Mouse (Mus musculus): Measurements from ENCODE around the gene Fut1. TPM values are rescaled to one million over a fixed set of nuclear protein-coding genes. Genes with fewer than 3 reads are reported as not detected.

Gene Fut1
- polyA plus RNA-seq, 1 experiment from 2014 or later, result 0.70 TPM

DNA sequence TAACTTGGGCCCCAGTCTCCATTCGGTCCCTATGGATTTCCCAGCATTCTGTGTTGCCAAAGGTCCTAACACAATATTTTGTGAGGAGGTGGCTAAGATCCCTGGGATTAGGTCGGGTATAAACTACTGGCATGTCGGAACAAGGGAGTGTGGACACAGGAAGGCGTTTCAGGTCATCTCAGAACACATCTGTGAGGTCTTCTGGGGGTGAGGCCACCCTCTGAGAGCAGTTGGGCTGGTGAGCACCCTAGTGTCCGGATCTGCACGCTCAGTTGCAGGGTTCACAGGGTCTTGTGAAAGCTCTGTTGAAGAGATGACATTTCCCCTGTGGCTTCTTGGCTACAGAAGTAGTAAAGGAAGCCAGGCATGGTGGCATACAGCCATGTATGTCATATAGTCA, 31.2 kb upstream of the Fut1 start:
- 91% methylated on average over 6 of the region's 6 CpGs for WGBS

DNA sequence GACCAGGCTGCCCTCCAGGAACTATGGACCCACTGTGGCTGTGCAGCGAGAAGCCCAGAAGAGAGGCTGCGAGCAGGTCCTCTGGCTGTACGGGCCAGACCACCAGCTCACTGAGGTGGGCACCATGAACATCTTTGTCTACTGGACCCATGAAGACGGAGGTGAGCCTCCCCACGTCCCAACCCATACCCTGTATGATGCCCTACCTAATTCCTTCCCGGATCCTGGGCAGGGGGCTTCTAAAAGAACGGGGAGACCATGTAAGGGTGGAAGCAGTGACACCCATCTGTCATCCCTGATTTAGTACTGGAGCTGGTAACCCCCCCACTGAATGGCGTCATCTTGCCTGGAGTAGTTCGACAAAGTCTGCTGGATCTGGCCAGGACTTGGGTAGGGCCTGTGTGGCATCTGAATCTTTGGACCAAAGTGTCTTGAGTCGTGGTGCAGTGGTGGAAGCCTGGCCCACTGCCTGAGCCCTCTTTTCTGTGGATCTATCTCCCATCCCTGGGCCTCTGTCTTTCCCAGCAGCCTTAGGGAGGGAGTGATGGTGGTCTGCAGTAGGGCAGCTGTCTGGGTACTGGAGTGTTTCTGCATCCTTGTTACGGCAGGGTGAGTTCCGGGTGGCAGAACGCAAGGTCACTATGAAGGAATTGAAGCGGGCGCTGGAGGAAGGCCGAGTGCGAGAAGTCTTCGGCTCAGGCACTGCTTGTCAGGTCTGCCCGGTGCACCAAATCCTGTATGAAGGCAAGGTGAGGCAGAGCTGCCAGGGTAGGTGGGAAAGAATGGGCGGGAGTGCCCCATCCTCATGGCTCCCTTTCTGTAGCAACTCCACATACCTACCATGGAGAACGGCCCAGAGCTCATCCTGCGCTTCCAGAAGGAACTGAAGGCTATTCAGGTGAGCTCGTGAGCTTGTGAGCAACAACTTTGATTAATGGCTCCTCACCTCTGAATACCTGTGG, 29.2 kb upstream of the Fut1 start:
- ATAC-seq (replicated peaks; ENCODE audit: low FRiP score, low TSS enrichment, low read depth), result no peak
- H3K36me3 ChIP-seq (ENCODE audit: control insufficient read depth, insufficient read depth, low read length), result peaks cover 14% of the 10 kb centered on the region
- no peaks in the 10 kb centered on the region for H3K9me3 ChIP-seq (ENCODE audit: control insufficient read depth, low read length)
- DNase-seq (ENCODE audit: low spot score), result no peak
- no peak overlapping the region for H3K27ac ChIP-seq (ENCODE audit: low read depth)
- H3K4me2 ChIP-seq (ENCODE audit: low read length), result no peak overlapping the region
- no peak overlapping the region for H3K9ac ChIP-seq (ENCODE audit: low read length)
- H3K4me1 ChIP-seq (replicated peaks; ENCODE audit: control insufficient read depth, insufficient read depth, low read length), result no peaks in the 10 kb centered on the region
- H3K4me3 ChIP-seq (ENCODE audit: low read depth, low read length), result no peak overlapping the region
- 92% methylated on average over 23 of the region's 23 CpGs for WGBS
- no peaks in the 10 kb centered on the region for H3K27me3 ChIP-seq (replicated peaks; ENCODE audit: control insufficient read depth, insufficient read depth, low read length)

More for the DNA sequence above, 31.2 kb upstream of the Fut1 start:
- no peak overlapping the region for H3K9ac ChIP-seq (ENCODE audit: low read length)
- peaks cover 20% of the 10 kb centered on the region for H3K36me3 ChIP-seq (ENCODE audit: control insufficient read depth, insufficient read depth, low read length)
- no peak overlapping the region for H3K27ac ChIP-seq (ENCODE audit: low read depth)
- H3K9me3 ChIP-seq (ENCODE audit: control insufficient read depth, low read length), result no peaks in the 10 kb centered on the region
- no peak for DNase-seq (ENCODE audit: low spot score)
- no peak overlapping the region for H3K4me2 ChIP-seq (ENCODE audit: low read length)
- no peak for ATAC-seq (replicated peaks; ENCODE audit: low FRiP score, low TSS enrichment, low read depth)
- H3K4me3 ChIP-seq (ENCODE audit: low read depth, low read length), result no peak overlapping the region
- H3K4me1 ChIP-seq (replicated peaks; ENCODE audit: control insufficient read depth, insufficient read depth, low read length), result no peaks in the 10 kb centered on the region
- no peaks in the 10 kb centered on the region for H3K27me3 ChIP-seq (replicated peaks; ENCODE audit: control insufficient read depth, insufficient read depth, low read length)

DNA sequence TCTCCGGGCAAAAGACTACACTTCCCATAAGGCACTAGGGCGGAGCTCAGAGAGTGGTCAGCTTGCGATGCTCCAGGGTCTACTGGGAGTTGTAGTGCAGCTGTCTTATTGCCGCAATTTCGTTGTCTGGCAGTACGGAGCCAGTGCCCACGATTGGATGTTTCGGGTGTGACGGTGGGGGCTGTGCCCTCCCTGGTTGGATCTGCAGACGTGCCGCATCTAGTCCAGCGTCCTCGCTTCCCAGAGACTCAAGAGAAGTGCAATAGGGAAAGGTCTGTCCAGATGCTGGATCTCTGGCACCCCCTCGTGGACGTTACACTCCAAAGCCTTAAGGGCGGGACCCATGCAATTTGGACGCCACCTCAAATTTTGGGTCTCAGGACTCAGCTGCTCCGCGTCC, 27.9 kb upstream of the Fut1 start:
- Histone ChIP-seq H3K4me3 (ENCODE audit: low read depth, low read length) (peak overlapping the region; percentile 21; the same call in 1 of the 2 replicates), H3K4me2 (ENCODE audit: low read length) (peak overlapping the region; percentile 40), H3K36me3 (ENCODE audit: control insufficient read depth, insufficient read depth, low read length) (peaks cover 14% of the 10 kb centered on the region), H3K4me1 (replicated peaks; ENCODE audit: control insufficient read depth, insufficient read depth, low read length) (no peaks in the 10 kb centered on the region), H3K9ac (ENCODE audit: low read length) (no peak overlapping the region), H3K27me3 (replicated peaks; ENCODE audit: control insufficient read depth, insufficient read depth, low read length) (no peaks in the 10 kb centered on the region), H3K9me3 (ENCODE audit: control insufficient read depth, low read length) (no peaks in the 10 kb centered on the region), H3K27ac (ENCODE audit: low read depth) (no peak overlapping the region)
- 2% methylated on average over 19 of the region's 19 CpGs for WGBS
- ATAC-seq (replicated peaks; ENCODE audit: low FRiP score, low TSS enrichment, low read depth) (peak; percentile 91), DNase-seq (ENCODE audit: low spot score) (peak; percentile 95)

DNA sequence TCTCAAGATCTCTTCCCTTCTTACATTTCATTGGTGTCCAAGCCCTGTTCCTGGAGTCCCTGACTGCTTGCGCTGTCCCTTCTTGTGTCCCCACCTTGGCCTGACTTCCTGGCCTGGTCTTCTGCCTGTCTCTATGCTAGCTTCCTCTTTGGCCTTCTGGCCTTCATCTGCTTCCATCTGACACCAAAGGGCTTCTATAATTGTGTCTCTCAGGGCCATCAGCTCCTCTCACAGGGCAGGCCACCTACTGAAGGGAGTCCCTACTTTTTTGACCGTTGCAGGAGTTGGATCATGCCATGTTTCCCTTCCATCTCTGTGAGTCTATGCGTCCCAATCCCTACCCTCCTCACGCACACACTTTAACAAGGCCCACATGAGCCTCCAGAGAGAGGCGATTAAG, 27.2 kb upstream of the Fut1 start:
- H3K27me3 ChIP-seq (replicated peaks; ENCODE audit: control insufficient read depth, insufficient read depth, low read length), result no peaks in the 10 kb centered on the region
- ATAC-seq (replicated peaks; ENCODE audit: low FRiP score, low TSS enrichment, low read depth), result no peak

DNA sequence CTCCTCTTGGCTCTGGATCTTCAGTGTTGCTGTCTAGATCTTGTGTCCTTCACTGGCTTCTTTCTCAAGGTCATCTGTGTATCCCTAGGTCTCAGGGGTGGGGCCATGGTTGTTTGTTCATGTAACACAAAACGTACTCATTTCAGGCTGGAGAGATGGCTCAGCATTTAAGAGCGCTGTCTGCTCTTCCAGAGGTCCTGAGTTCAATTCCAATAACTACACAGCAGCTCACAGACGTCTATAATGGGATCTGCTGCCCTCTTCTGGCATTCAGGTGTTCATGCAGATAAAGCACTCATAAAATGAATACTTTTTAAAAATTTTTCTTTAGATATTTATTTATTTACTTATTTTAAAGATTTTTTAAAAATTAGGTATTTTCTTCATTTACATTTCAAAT, 26.2 kb upstream of the Fut1 start:
- H3K4me1 ChIP-seq (replicated peaks; ENCODE audit: control insufficient read depth, insufficient read depth, low read length), result no peaks in the 10 kb centered on the region
- H3K4me2 ChIP-seq (ENCODE audit: low read length), result no peak overlapping the region
- no peak overlapping the region for H3K27ac ChIP-seq (ENCODE audit: low read depth)
- DNase-seq (ENCODE audit: low spot score) (no peak), ATAC-seq (replicated peaks; ENCODE audit: low FRiP score, low TSS enrichment, low read depth) (no peak)
- no peak overlapping the region for H3K4me3 ChIP-seq (ENCODE audit: low read depth, low read length)
- no peaks in the 10 kb centered on the region for H3K27me3 ChIP-seq (replicated peaks; ENCODE audit: control insufficient read depth, insufficient read depth, low read length)
- H3K9ac ChIP-seq (ENCODE audit: low read length), result no peak overlapping the region
- peaks cover 2% of the 10 kb centered on the region for H3K36me3 ChIP-seq (ENCODE audit: control insufficient read depth, insufficient read depth, low read length)
- 66% methylated on average over 3 of the region's 3 CpGs for WGBS
- H3K9me3 ChIP-seq (ENCODE audit: control insufficient read depth, low read length), result no peaks in the 10 kb centered on the region

More for the DNA sequence above, 27.2 kb upstream of the Fut1 start:
- no peak overlapping the region for H3K4me3 ChIP-seq (ENCODE audit: low read depth, low read length)
- WGBS, result 94% methylated on average over 5 of the region's 5 CpGs
- no peak overlapping the region for H3K9ac ChIP-seq (ENCODE audit: low read length)
- H3K9me3 ChIP-seq (ENCODE audit: control insufficient read depth, low read length), result no peaks in the 10 kb centered on the region
- H3K4me1 ChIP-seq (replicated peaks; ENCODE audit: control insufficient read depth, insufficient read depth, low read length), result no peaks in the 10 kb centered on the region
- no peak for DNase-seq (ENCODE audit: low spot score)
- peaks cover 12% of the 10 kb centered on the region for H3K36me3 ChIP-seq (ENCODE audit: control insufficient read depth, insufficient read depth, low read length)
- H3K27ac ChIP-seq (ENCODE audit: low read depth), result no peak overlapping the region
- no peak overlapping the region for H3K4me2 ChIP-seq (ENCODE audit: low read length)

DNA sequence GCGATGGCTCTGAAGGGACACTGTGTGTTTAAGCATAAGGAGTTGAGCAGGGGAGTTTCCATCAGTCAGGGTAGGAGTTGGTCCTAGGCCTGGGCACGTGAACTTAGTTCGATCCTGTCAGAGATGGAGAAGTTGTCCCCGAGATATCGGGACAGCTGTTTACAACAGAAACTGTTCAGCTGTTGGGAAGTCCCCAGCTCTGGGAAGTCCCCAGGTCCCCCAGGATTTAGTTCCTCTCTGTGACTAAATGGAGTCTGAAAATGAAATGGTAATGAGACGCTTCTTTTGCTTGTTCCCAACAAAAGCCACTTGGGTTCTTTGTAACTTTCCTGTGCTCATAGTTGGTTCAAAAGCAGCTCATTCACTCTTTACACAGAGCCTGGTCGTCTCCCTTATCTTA, 25.2 kb upstream of the Fut1 start:
- WGBS, result 76% methylated on average over 7 of the region's 7 CpGs
- H3K27me3 ChIP-seq (replicated peaks; ENCODE audit: control insufficient read depth, insufficient read depth, low read length), result no peaks in the 10 kb centered on the region
- H3K9ac ChIP-seq (ENCODE audit: low read length), result no peak overlapping the region
- no peak overlapping the region for H3K27ac ChIP-seq (ENCODE audit: low read depth)
- no peak overlapping the region for H3K4me2 ChIP-seq (ENCODE audit: low read length)
- no peak for ATAC-seq (replicated peaks; ENCODE audit: low FRiP score, low TSS enrichment, low read depth)
- no peak for DNase-seq (ENCODE audit: low spot score)
- no peaks in the 10 kb centered on the region; the same call in none of the 2 replicates for H3K36me3 ChIP-seq (ENCODE audit: control insufficient read depth, insufficient read depth, low read length)
- H3K4me3 ChIP-seq (ENCODE audit: low read depth, low read length), result no peak overlapping the region
- no peaks in the 10 kb centered on the region for H3K4me1 ChIP-seq (replicated peaks; ENCODE audit: control insufficient read depth, insufficient read depth, low read length)
- no peaks in the 10 kb centered on the region for H3K9me3 ChIP-seq (ENCODE audit: control insufficient read depth, low read length)

DNA sequence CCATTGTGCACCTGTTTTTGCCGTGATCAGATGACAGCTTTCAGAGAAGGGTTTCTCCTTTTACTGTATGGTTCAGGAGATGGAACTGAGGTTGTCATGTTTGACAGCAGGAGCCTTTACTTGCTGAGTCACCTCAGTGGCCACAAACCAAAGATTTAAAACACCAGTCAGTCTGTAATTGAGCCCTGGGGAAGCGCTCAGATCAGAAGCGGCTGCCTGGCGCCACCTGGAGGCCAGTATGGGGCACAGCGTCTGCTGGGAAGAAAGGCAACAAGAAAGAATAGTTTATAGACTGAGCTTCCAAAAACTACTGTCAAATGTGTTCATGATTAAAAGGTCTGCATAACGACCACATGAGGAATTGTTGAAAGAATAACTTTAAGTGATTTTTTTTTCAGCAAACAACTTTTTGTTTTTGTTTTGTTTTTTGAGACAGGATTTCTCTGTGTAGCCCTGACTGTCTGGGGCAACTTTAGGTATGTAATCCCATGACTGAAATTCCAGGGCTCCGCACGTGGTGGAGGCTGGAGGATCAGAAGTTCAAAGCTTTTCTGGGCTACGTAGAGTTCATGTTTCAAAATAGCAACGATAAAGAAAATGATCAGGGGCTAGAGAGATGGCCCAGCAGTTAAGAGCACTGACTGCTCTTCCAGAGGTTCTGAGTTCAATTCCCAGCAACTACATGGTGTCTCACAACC, 23.8 kb upstream of the Fut1 start:
- no peak overlapping the region for H3K27ac ChIP-seq (ENCODE audit: low read depth)
- H3K4me1 ChIP-seq (replicated peaks; ENCODE audit: control insufficient read depth, insufficient read depth, low read length), result no peaks in the 10 kb centered on the region
- no peak overlapping the region for H3K4me2 ChIP-seq (ENCODE audit: low read length)
- ATAC-seq (replicated peaks; ENCODE audit: low FRiP score, low TSS enrichment, low read depth), result no peak
- H3K27me3 ChIP-seq (replicated peaks; ENCODE audit: control insufficient read depth, insufficient read depth, low read length), result no peaks in the 10 kb centered on the region
- no peaks in the 10 kb centered on the region for H3K9me3 ChIP-seq (ENCODE audit: control insufficient read depth, low read length)
- H3K4me3 ChIP-seq (ENCODE audit: low read depth, low read length), result no peak overlapping the region
- no peaks in the 10 kb centered on the region for H3K36me3 ChIP-seq (ENCODE audit: control insufficient read depth, insufficient read depth, low read length)
- H3K9ac ChIP-seq (ENCODE audit: low read length), result no peak overlapping the region
- DNase-seq (ENCODE audit: low spot score), result peak; percentile 84
- WGBS, result 22% methylated on average over 10 of the region's 10 CpGs

DNA sequence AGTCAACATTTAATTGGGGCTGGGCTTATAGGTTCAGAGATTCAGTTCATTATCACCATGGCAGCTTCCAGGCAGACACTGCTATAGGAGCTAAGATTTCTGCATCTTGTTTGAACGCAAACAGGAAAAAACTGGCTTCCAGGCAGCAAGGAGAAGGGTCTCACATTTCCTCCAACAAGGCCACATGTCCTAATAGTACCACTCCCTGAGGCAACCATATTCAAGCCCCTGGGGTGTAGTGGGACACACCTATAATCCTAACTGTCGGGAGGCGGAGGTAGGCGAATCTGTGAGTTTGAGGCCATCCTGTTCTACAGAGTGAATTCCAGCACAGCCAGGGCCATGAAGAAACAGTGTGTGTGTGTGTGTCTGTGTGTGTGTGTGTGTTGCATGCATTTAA, 21.9 kb upstream of the Fut1 start:
- Histone ChIP-seq H3K9me3 (ENCODE audit: control insufficient read depth, low read length) (no peaks in the 10 kb centered on the region), H3K36me3 (ENCODE audit: control insufficient read depth, insufficient read depth, low read length) (no peaks in the 10 kb centered on the region), H3K4me1 (replicated peaks; ENCODE audit: control insufficient read depth, insufficient read depth, low read length) (0 out of 2 replicates have a peak, but pooled peaks cover 5% of the 10 kb centered on the region), H3K4me3 (ENCODE audit: low read depth, low read length) (no peak overlapping the region), H3K27ac (ENCODE audit: low read depth) (no peak overlapping the region), H3K9ac (ENCODE audit: low read length) (no peak overlapping the region), H3K27me3 (replicated peaks; ENCODE audit: control insufficient read depth, insufficient read depth, low read length) (no peaks in the 10 kb centered on the region), H3K4me2 (ENCODE audit: low read length) (no peak overlapping the region)
- DNase-seq (ENCODE audit: low spot score) (no peak), ATAC-seq (replicated peaks; ENCODE audit: low FRiP score, low TSS enrichment, low read depth) (no peak)
- 84% methylated on average over 4 of the region's 4 CpGs for WGBS

Measured in intestine, embryonic 14.5 days (tissue).